Mouse (Mus musculus) intestine, embryonic 16.5 days (tissue): ENCODE data around the gene Oma1. TPM values are rescaled to one million over a fixed set of nuclear protein-coding genes. Genes with fewer than 3 reads are reported as not detected.

ENCODE experiments used
- ATAC-seq: fragments of 200-750 bp; cut with Nextera tagmentation; 2 replicates; pipeline ENCODE4 v1.8.0; 2017; ENCODE audit warnings: moderate TSS enrichment, moderate library complexity
- H3K27ac ChIP-seq: fragments of 300-500 bp; sonication (generic); 2 replicates; pipeline ENCODE4 v1.5.1; 2014; ENCODE audit warnings: mild to moderate bottlenecking, low read length
- H3K27me3 ChIP-seq: fragments of 300-500 bp; sonication (generic); replicated peaks from 2 replicates; pipeline ENCODE4 v1.6.1; 2014; ENCODE audit warnings: low read length, control low read depth, mixed read lengths; ENCODE audit not compliant: control insufficient read depth, insufficient read depth
- H3K36me3 ChIP-seq: fragments of 300-500 bp; sonication (generic); 2 replicates; pipeline ENCODE4 v1.6.1; 2014; ENCODE audit warnings: low read length, control low read depth; ENCODE audit not compliant: control insufficient read depth, insufficient read depth
- H3K4me1 ChIP-seq: fragments of 300-500 bp; sonication (generic); 2 replicates; pipeline ENCODE4 v1.6.1; 2014; ENCODE audit warnings: low read length, control low read depth, mixed read lengths; ENCODE audit not compliant: control insufficient read depth, insufficient read depth
- H3K4me2 ChIP-seq: fragments of 300-500 bp; sonication (generic); 2 replicates; pipeline ENCODE4 v1.6.1; 2014; ENCODE audit warnings: low read depth, low read length, control low read depth
- H3K4me3 ChIP-seq: fragments of 300-500 bp; sonication (generic); 2 replicates; pipeline ENCODE4 v1.5.1; 2014; ENCODE audit warnings: mild to moderate bottlenecking, low read length
- H3K9ac ChIP-seq: fragments of 300-500 bp; sonication (generic); 2 replicates; pipeline ENCODE4 v1.6.1; 2014; ENCODE audit warnings: low read depth, low read length
- H3K9me3 ChIP-seq: fragments of 300-500 bp; sonication (generic); 2 replicates; pipeline ENCODE4 v1.6.1; 2016; ENCODE audit warnings: low read length, control low read depth; ENCODE audit not compliant: control insufficient read depth
- WGBS: fragments of 180-500 bp; shearing (Covaris S2); extraction: QIAGEN DNeasy Blood & Tissue Kit; methylation state at CpG from one replicate; pipeline ENCODE4 v1.1.7; 2014; 5-methylcytosine and 5-hydroxymethylcytosine counted together
- polyA plus RNA-seq: library from polyadenylated mRNA; unstranded; fragments of >200 nt; fragmentation: Nextera tagmentation; extraction: Ambion mirVana; gene quantifications from 2 replicates; pipeline ENCODE4 v1.2.1, GENCODE M21; 2015

Oma1 gene
- polyA plus RNA-seq, 1 experiment from 2014 or later: 25.4 TPM

- WGBS: 53% methylated on average over 3 of the region's 3 CpGs
These were observed 906 bp downstream of the Oma1 start for GRCm38 (mm10) chr4:103314526-103314910.

DNA sequence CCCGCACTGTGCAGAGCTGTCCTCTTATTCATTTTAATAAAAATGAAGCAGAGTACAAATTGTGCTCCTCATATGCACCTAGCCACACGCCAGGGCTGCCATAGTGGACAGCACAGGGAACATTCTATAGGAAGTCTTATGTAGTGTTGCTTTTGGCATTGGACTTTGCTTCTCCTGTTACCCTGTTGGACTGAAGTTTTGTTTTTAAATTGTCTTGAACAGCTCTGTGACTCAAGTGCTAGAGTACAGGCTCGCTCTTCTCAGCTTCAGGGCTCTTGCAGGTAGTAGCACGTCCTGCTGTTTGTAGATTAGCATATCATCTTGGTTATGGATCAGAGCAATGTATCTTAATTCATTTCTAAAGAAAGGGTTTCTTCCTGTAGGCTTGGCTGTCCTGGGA is 2.2 kb downstream of the Oma1 start:
- 89% methylated on average over 4 of the region's 4 CpGs for WGBS
- no peaks in the 10 kb centered on the region for H3K9me3 ChIP-seq

More at GRCm38 (mm10) chr4:103314526-103314910, 906 bp downstream of the Oma1 start:
- Histone ChIP-seq H3K4me2 (peak overlapping the region; percentile 59), H3K4me1 (no peaks in the 10 kb centered on the region; the same call in 1 of the 2 replicates), H3K4me3 (peak overlapping the region; percentile 69), H3K9me3 (no peaks in the 10 kb centered on the region), H3K27me3 (no peaks in the 10 kb centered on the region), H3K9ac (peak overlapping the region; percentile 87), H3K36me3 (no peaks in the 10 kb centered on the region), H3K27ac (no peak overlapping the region)
- no peak for ATAC-seq

DNA sequence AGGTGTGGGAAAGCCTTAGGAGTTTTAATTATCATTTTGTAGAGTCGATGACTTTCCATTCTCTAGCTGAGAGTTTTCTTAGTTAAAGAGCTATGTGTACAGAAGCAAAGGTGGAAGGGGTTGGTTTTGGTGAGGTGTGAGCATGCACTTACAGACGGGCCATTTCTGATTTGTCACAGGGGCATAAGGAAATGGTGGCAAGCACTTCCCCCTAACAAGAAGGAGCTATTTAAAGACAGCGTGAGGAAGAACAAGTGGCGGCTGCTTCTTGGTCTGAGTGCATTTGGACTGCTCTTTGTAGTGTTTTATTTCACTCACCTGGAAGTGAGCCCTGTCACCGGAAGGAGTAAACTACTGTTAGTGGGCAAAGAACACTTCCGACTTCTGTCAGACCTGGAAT is 7.8 kb downstream of the Oma1 start:
- H3K27ac ChIP-seq: no peak overlapping the region
- H3K27me3 ChIP-seq: no peaks in the 10 kb centered on the region
- H3K9me3 ChIP-seq: no peaks in the 10 kb centered on the region
- no peak overlapping the region for H3K4me2 ChIP-seq
- WGBS: 77% methylated on average over 6 of the region's 6 CpGs
- no peak overlapping the region for H3K9ac ChIP-seq
- no peaks in the 10 kb centered on the region for H3K36me3 ChIP-seq
- H3K4me3 ChIP-seq: no peak overlapping the region
- H3K4me1 ChIP-seq: peaks cover 4% of the 10 kb centered on the region; the same call in 1 of the 2 replicates
- ATAC-seq: no peak

More for the DNA sequence above, 2.2 kb downstream of the Oma1 start:
- Histone ChIP-seq H3K4me1 (no peaks in the 10 kb centered on the region; the same call in 1 of the 2 replicates), H3K27me3 (no peaks in the 10 kb centered on the region), H3K4me3 (no peak overlapping the region), H3K27ac (no peak overlapping the region), H3K9ac (no peak overlapping the region), H3K4me2 (no peak overlapping the region), H3K36me3 (no peaks in the 10 kb centered on the region)
- no peak for ATAC-seq

DNA sequence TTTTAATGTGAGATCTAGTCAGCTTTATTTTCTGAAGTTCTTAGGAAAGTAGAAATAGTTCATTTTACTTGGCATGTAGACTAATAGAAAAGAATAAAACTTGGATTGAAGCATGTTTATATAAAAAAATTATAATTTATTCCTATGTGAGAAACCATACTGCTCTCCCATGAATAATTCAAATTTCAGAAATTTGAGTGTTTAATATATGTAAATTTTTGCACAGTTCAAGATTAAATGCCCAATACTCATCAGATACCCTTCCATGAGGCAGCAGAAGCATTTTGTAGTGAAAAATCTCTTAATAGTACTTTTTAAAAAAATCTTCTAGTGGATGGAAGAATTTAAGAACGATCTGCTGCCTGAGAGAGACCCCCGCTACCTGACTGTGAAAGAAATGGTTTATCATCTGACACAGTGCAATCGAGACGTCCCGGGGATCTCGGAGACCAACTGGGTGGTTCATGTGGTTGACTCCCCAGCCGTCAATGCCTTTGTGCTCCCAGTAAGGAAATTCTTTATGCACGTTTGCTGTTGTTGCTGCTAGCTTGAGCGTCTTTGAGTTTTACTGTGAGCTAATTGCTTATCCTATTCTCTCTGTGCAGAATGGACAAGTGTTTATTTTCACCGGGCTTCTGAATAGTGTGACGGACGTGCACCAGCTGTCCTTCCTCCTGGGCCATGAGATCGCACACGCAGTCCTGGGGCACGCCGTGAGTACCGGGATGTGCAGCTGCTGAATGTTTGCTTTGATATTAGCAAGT is 11.3 kb downstream of the Oma1 start:
- ATAC-seq: no peak
- no peaks in the 10 kb centered on the region for H3K9me3 ChIP-seq
- H3K4me2 ChIP-seq: no peak overlapping the region
- no peaks in the 10 kb centered on the region for H3K36me3 ChIP-seq
- no peaks in the 10 kb centered on the region for H3K27me3 ChIP-seq
- no peak overlapping the region for H3K4me3 ChIP-seq
- no peak overlapping the region for H3K27ac ChIP-seq
- H3K9ac ChIP-seq: no peak overlapping the region
- 45% methylated on average over 17 of the region's 17 CpGs for WGBS
- H3K4me1 ChIP-seq: peaks cover 4% of the 10 kb centered on the region; the same call in 1 of the 2 replicates

GRCm38 (mm10) chr4:103326994-103327393 is 13.4 kb downstream of the Oma1 start:
- ATAC-seq: no peak
- H3K27me3 ChIP-seq: no peaks in the 10 kb centered on the region
- no peak overlapping the region for H3K9ac ChIP-seq
- no peak overlapping the region for H3K4me2 ChIP-seq
- H3K27ac ChIP-seq: no peak overlapping the region
- 77% methylated on average over 3 of the region's 3 CpGs for WGBS
- no peak overlapping the region for H3K4me3 ChIP-seq
- H3K36me3 ChIP-seq: peaks cover 2% of the 10 kb centered on the region; the same call in 1 of the 2 replicates
- H3K9me3 ChIP-seq: no peaks in the 10 kb centered on the region
- peaks cover 4% of the 10 kb centered on the region; the same call in 1 of the 2 replicates for H3K4me1 ChIP-seq

- WGBS: 58% methylated on average over 6 of the region's 6 CpGs
These were observed 15.7 kb downstream of the Oma1 start for GRCm38 (mm10) chr4:103329348-103329747.

GRCm38 (mm10) chr4:103335134-103335533 is 21.5 kb downstream of the Oma1 start:
- Histone ChIP-seq H3K27me3 (no peaks in the 10 kb centered on the region), H3K9ac (no peak overlapping the region), H3K9me3 (no peaks in the 10 kb centered on the region), H3K4me1 (no peaks in the 10 kb centered on the region), H3K36me3 (peaks cover 3% of the 10 kb centered on the region; the same call in 1 of the 2 replicates), H3K27ac (no peak overlapping the region), H3K4me3 (no peak overlapping the region), H3K4me2 (no peak overlapping the region)
- WGBS: 66% methylated on average over 5 of the region's 5 CpGs
- ATAC-seq: no peak

More at GRCm38 (mm10) chr4:103329348-103329747, 15.7 kb downstream of the Oma1 start:
- Histone ChIP-seq H3K27ac (no peak overlapping the region), H3K27me3 (no peaks in the 10 kb centered on the region), H3K9ac (no peak overlapping the region), H3K36me3 (peaks cover 3% of the 10 kb centered on the region; the same call in 1 of the 2 replicates), H3K9me3 (no peaks in the 10 kb centered on the region), H3K4me3 (no peak overlapping the region), H3K4me2 (no peak overlapping the region), H3K4me1 (peaks cover 4% of the 10 kb centered on the region; the same call in 1 of the 2 replicates)
- no peak for ATAC-seq

GRCm38 (mm10) chr4:103340726-103341125 is 27.1 kb downstream of the Oma1 start:
- no peaks in the 10 kb centered on the region for H3K27me3 ChIP-seq
- no peak for ATAC-seq
- 0 out of 2 replicates have a peak, but pooled peaks cover 5% of the 10 kb centered on the region for H3K4me1 ChIP-seq
- H3K4me3 ChIP-seq: no peak overlapping the region
- H3K36me3 ChIP-seq: no peaks in the 10 kb centered on the region
- 38% methylated on average over 1 of the region's 1 CpGs for WGBS
- H3K9ac ChIP-seq: no peak overlapping the region
- no peak overlapping the region for H3K4me2 ChIP-seq
- H3K9me3 ChIP-seq: no peaks in the 10 kb centered on the region
- no peak overlapping the region for H3K27ac ChIP-seq

DNA sequence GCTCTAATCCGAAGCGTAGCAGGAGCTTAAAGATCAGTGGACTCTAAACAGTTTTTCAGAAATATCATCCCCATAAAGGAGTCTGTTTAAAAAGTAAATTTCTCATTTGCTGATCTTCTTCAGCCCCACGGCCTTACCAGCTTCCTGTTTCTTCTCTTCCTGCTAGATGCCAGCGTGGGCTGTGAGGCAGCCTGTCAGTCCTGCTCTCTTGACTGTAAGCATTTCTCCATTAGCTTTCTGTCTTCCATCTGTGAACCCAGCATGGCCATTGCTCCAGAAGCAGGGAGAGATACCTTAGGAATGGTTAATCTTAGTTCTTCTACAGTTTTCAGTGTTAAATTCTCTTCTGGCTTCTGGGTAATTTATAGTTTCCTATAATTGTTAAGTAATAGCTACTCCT is 28.0 kb downstream of the Oma1 start:
- Histone ChIP-seq H3K4me2 (no peak overlapping the region), H3K9ac (no peak overlapping the region), H3K9me3 (no peaks in the 10 kb centered on the region), H3K27me3 (no peaks in the 10 kb centered on the region), H3K36me3 (no peaks in the 10 kb centered on the region), H3K27ac (no peak overlapping the region), H3K4me1 (0 out of 2 replicates have a peak, but pooled peaks cover 5% of the 10 kb centered on the region), H3K4me3 (no peak overlapping the region)
- WGBS: 74% methylated on average over 4 of the region's 4 CpGs
- ATAC-seq: no peak
